Mouse (Mus musculus) stomach, postnatal 0 days (tissue): ENCODE measurements around the gene Aatf. TPM values are rescaled to one million over a fixed set of nuclear protein-coding genes. Genes with fewer than 3 reads are reported as not detected.

Experiments
- ATAC-seq: fragments of 200-750 bp; cut with Nextera tagmentation; 2 replicates; pipeline ENCODE4 v1.8.0; 2017; ENCODE audit not compliant: low FRiP score, low TSS enrichment
- DNase-seq: peaks from one replicate; pipeline ENCODE4 v3.0.0-alpha.2; 2016; ENCODE audit warnings: low spot score
- H3K27ac ChIP-seq: fragments of 300-500 bp; sonication (generic); replicated peaks from 2 replicates; pipeline ENCODE4 v1.5.1; 2014; ENCODE audit warnings: mild to moderate bottlenecking, control low read depth
- H3K27me3 ChIP-seq: fragments of 300-500 bp; sonication (generic); 2 replicates; pipeline ENCODE4 v1.6.1; 2014; ENCODE audit warnings: low read length; ENCODE audit not compliant: control insufficient read depth, insufficient read depth
- H3K36me3 ChIP-seq: fragments of 300-500 bp; sonication (generic); 2 replicates; pipeline ENCODE4 v1.6.1; 2014; ENCODE audit warnings: low read length, mixed read lengths; ENCODE audit not compliant: control insufficient read depth, insufficient read depth
- H3K4me1 ChIP-seq: fragments of 300-500 bp; sonication (generic); replicated peaks from 2 replicates; pipeline ENCODE4 v1.6.1; 2014; ENCODE audit warnings: antibody characterized with exemption; ENCODE audit not compliant: control insufficient read depth, insufficient read depth
- H3K4me2 ChIP-seq: fragments of 300-500 bp; sonication (generic); replicated peaks from 2 replicates; pipeline ENCODE4 v1.6.1; 2014; ENCODE audit warnings: low read depth, mild to moderate bottlenecking, control low read depth, moderate library complexity
- H3K4me3 ChIP-seq: fragments of 300-500 bp; sonication (generic); 2 replicates; pipeline ENCODE4 v1.5.1; 2014; ENCODE audit warnings: low read depth, low read length, control low read depth
- H3K9ac ChIP-seq: fragments of 300-500 bp; sonication (generic); 2 replicates; pipeline ENCODE4 v1.6.1; 2014; ENCODE audit warnings: mild to moderate bottlenecking, low read length, control low read depth, mixed read lengths
- H3K9me3 ChIP-seq: fragments of 300-500 bp; sonication (generic); 2 replicates; pipeline ENCODE4 v1.6.1; 2016; ENCODE audit warnings: low read length; ENCODE audit not compliant: control insufficient read depth
- CTCF ChIP-seq: IDR thresholded peaks from 2 replicates; pipeline ENCODE4 v1.5.1; 2016; ENCODE audit warnings: antibody characterized with exemption, low read depth, mild to moderate bottlenecking, moderate library complexity
- EP300 ChIP-seq: optimal IDR thresholded peaks from 2 replicates; pipeline ENCODE3; 2016; ENCODE audit warnings: antibody characterized with exemption
- WGBS: fragments of 180-500 bp; shearing (Covaris S2); extraction: QIAGEN DNeasy Blood & Tissue Kit; methylation state at CpG from one replicate; pipeline ENCODE4 v1.1.7; 2014; 5-methylcytosine and 5-hydroxymethylcytosine counted together
- polyA plus RNA-seq: library from polyadenylated mRNA; unstranded; fragments of >200 nt; fragmentation: Nextera tagmentation; extraction: Ambion mirVana; gene quantifications from 2 replicates; pipeline ENCODE4 v1.2.1, GENCODE M21; 2015

Aatf gene
- polyA plus RNA-seq, 1 experiment from 2014 or later, result 24.8 TPM

GRCm38 (mm10) chr11:84526976-84527860, 13.9 kb upstream of the Aatf start:
- no peak for TF ChIP-seq EP300
- TF ChIP-seq CTCF, result no peak
- whole genome bisulfite sequencing, result 3% methylated on average over 29 of the region's 29 CpGs
- peaks cover 34% of the 10 kb centered on the region for H3K27me3 ChIP-seq

GRCm38 (mm10) chr11:84526451-84526850, 13.1 kb upstream of the Aatf start:
- under 1% methylated on average over 10 of the region's 10 CpGs for WGBS
- Histone ChIP-seq H3K4me1 (peaks cover 3% of the 10 kb centered on the region; the same call in 1 of the 2 replicates), H3K4me2 (no peak overlapping the region), H3K9me3 (no peaks in the 10 kb centered on the region), H3K4me3 (no peak overlapping the region), H3K9ac (no peak overlapping the region), H3K27ac (no peak overlapping the region), H3K27me3 (peaks cover 31% of the 10 kb centered on the region; the same call in 1 of the 2 replicates), H3K36me3 (no peaks in the 10 kb centered on the region)
- ATAC-seq, result no peak
- DNase-seq, result no peak
- TF ChIP-seq CTCF, result no peak
- TF ChIP-seq EP300, result no peak

More at GRCm38 (mm10) chr11:84526976-84527860, 13.9 kb upstream of the Aatf start:
- ATAC-seq (no peak), DNase-seq (no peak)
- H3K4me2 ChIP-seq, result no peak overlapping the region
- peaks cover 3% of the 10 kb centered on the region; the same call in 1 of the 2 replicates for H3K4me1 ChIP-seq
- H3K27ac ChIP-seq, result no peak overlapping the region
- H3K9me3 ChIP-seq, result no peaks in the 10 kb centered on the region
- no peaks in the 10 kb centered on the region for H3K36me3 ChIP-seq
- H3K9ac ChIP-seq, result no peak overlapping the region
- H3K4me3 ChIP-seq, result no peak overlapping the region

DNA sequence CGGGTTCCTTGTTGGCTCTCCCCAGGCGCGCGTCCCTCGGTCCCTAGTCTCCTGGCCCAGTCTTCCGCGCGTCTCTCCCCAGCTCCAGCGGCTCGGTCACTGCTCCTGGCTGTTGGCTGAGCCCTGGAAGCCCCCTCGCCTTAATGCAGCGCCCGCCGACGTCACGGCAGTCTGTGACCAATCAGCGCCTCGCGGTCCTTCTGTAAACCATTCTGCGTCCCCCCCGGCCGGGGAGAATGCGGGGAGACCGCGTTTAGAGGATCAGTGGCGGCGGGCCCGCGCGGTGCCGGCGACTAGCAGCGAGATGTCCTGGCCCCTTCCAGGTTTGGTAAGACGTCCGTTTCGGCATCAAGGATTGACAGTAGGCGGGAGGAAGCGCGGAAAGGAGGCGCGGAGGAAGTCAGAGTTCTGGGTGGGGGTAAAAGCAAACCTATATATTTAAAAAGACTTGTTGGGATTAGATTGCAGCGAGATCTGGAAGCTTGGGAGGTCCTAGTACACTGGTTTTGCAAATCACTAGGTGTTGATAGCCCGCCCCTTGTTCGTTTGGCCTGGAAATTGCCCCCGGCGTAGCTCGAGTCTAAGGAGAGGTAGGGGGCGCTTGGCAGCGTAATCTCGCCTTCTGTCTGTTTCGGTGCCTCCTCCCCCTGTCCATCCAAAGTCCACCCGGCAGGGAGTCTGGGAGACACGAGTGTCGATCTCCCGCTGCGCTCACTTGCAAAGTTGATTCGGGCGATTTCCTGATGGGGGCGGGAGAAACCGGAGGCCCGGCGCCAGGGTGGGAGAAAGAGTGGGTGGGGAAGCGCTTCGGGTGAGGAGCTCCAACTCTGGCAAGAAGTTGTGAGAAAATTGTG, 12.3 kb upstream of the Aatf start, which contains the start of gene Lhx1:
TSS of gene Lhx1 (minus strand) at position 115 of the 854 bp plus-strand sequence.
- Histone ChIP-seq H3K36me3 (no peaks in the 10 kb centered on the region), H3K9me3 (no peaks in the 10 kb centered on the region), H3K4me1 (peaks cover 3% of the 10 kb centered on the region; the same call in 1 of the 2 replicates), H3K4me2 (peak within 1 kb of the TSS; percentile 44), H3K27ac (no peak within 1 kb of the TSS), H3K4me3 (peak within 1 kb of the TSS; percentile 35), H3K9ac (no peak within 1 kb of the TSS), H3K27me3 (peaks cover 37% of the 10 kb centered on the region; the same call in 1 of the 2 replicates)
- DNase-seq (no peak), ATAC-seq (no peak)
- 1% methylated on average over 64 of the region's 64 CpGs for WGBS
- TF ChIP-seq EP300 (no peak), CTCF (no peak)

GRCm38 (mm10) chr11:84524511-84525270, 11.4 kb upstream of the Aatf start:
- no peaks in the 10 kb centered on the region for H3K36me3 ChIP-seq
- WGBS, result 1% methylated on average over 47 of the region's 48 CpGs
- peaks cover 3% of the 10 kb centered on the region; the same call in 1 of the 2 replicates for H3K4me1 ChIP-seq
- peak overlapping the region; percentile 44 for H3K4me2 ChIP-seq
- H3K9me3 ChIP-seq, result no peaks in the 10 kb centered on the region
- H3K27ac ChIP-seq, result no peak overlapping the region
- peak overlapping the region; percentile 35 for H3K4me3 ChIP-seq
- no peak for ATAC-seq
- peaks cover 38% of the 10 kb centered on the region; the same call in 1 of the 2 replicates for H3K27me3 ChIP-seq
- TF ChIP-seq CTCF (no peak), EP300 (no peak)
- H3K9ac ChIP-seq, result no peak overlapping the region
- DNase-seq, result no peak

DNA sequence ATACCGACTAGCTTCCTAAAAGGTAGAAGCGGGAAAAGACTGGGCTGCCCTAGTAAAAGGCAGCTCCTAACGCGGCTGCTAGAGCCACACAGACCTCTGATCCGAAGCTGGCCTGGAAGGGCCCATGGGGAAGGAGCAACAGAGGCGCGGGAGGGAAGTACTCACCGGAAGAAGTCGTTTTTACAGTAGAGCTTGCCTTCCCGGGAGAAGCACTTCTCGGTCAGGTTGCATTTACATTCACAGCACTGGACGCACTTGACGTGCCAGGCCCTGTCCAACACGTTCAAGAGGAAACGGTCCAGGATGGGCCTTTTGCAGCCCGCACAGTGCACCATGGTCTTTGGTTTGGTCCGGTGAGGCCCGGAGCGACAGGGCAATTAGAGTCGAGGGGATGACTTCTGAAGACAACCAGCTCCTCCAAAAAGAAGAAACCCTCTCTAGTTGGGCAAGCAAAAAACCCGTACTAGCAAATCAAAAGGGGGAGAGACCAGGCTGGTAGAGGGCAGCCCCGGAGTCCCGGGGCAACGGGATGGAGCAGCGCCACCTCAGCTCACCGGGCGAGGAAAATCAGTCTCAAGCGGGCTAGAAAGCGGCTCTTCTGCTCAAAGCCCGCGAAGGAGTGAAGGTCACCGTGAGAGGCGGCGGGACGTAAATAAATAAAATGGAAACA, 10.7 kb upstream of the Aatf start:
- ATAC-seq, result no peak
- no peak for DNase-seq
- Histone ChIP-seq H3K27ac (no peak overlapping the region), H3K9me3 (no peaks in the 10 kb centered on the region), H3K27me3 (peaks cover 42% of the 10 kb centered on the region; the same call in 1 of the 2 replicates), H3K36me3 (no peaks in the 10 kb centered on the region), H3K4me1 (peaks cover 3% of the 10 kb centered on the region; the same call in 1 of the 2 replicates), H3K4me2 (no peak overlapping the region), H3K9ac (no peak overlapping the region), H3K4me3 (no peak overlapping the region)
- 3% methylated on average over 35 of the region's 35 CpGs for WGBS
- TF ChIP-seq CTCF, result peak; percentile 2; the same call in 1 of the 2 replicates
- TF ChIP-seq EP300, result no peak
